Mouse (Mus musculus): ENCODE measurements around the gene AU021092.
A peak's percentile ranks its signal among the peaks of the same experiment; 100 is the strongest.
"Not testable (repeated sequence)": the region's sequence is repeated elsewhere in the genome, so short reads cannot be mapped to it uniquely, and the experiment has no call there.

AU021092 gene

GRCm38 (mm10) chr16:5222140-5222539 lies at the start of gene AU021092:
Gene AU021092, minus strand, starts transcription at chr16:5222299.
- DNase-seq: peak in 1 of 2 experiments; percentile 34

GRCm38 (mm10) chr16:5271411-5272035 lies 49.4 kb upstream of the AU021092 start:
- no peak for DNase-seq

- no peak for DNase-seq
These were observed 41.8 kb upstream of the AU021092 start for GRCm38 (mm10) chr16:5263926-5264325.

GRCm38 (mm10) chr16:5263156-5263555 lies 41.1 kb upstream of the AU021092 start:
- no peak for DNase-seq

- DNase-seq: peak; percentile 99
These were observed 33.8 kb upstream of the AU021092 start, which contains the start of gene Eef2kmt for GRCm38 (mm10) chr16:5255779-5256496. Gene Eef2kmt, minus strand, starts transcription at chr16:5255983.

GRCm38 (mm10) chr16:5255081-5255740 lies 33.1 kb upstream of the AU021092 start:
- peak in 1 of 2 experiments; percentile 15 for DNase-seq

- peak; percentile 84 to 90 for DNase-seq
These were observed 32.4 kb upstream of the AU021092 start for GRCm38 (mm10) chr16:5254346-5255025.

- DNase-seq: no peak
These were observed 30.2 kb upstream of the AU021092 start for GRCm38 (mm10) chr16:5252260-5252659.

- no peak for DNase-seq
These were observed 28.8 kb upstream of the AU021092 start for GRCm38 (mm10) chr16:5250891-5251290.

GRCm38 (mm10) chr16:5244411-5244810 lies 22.3 kb upstream of the AU021092 start:
- peak; percentile 72 to 76 for DNase-seq

GRCm38 (mm10) chr16:5242882-5243281 lies 20.8 kb upstream of the AU021092 start:
- DNase-seq: no peak

GRCm38 (mm10) chr16:5242355-5242754 lies 20.3 kb upstream of the AU021092 start:
- no peak for DNase-seq

- peak; percentile 94 to 96 for DNase-seq
These were observed 11.6 kb upstream of the AU021092 start, which contains the start of gene Alg1 for GRCm38 (mm10) chr16:5233418-5234313. Gene Alg1, plus strand, starts transcription at chr16:5233621.

- no peak for DNase-seq
These were observed 10.9 kb upstream of the AU021092 start for GRCm38 (mm10) chr16:5232982-5233381.

- DNase-seq: not testable (repeated sequence)
These were observed 6.0 kb upstream of the AU021092 start for GRCm38 (mm10) chr16:5228103-5228502.

GRCm38 (mm10) chr16:5227501-5227900 lies 5.4 kb upstream of the AU021092 start:
- DNase-seq: not testable (repeated sequence)

GRCm38 (mm10) chr16:5226534-5226933 lies 4.4 kb upstream of the AU021092 start:
- DNase-seq: peak; percentile 24 to 32

- DNase-seq: no peak
These were observed 696 bp downstream of the AU021092 start for GRCm38 (mm10) chr16:5221403-5221802.

GRCm38 (mm10) chr16:5217341-5218133 lies 4.6 kb downstream of the AU021092 start:
- peak; percentile 24 to 28 for DNase-seq

- DNase-seq: no peak
These were observed 5.4 kb downstream of the AU021092 start for GRCm38 (mm10) chr16:5216686-5217085.

GRCm38 (mm10) chr16:5214126-5214525 lies 8.0 kb downstream of the AU021092 start:
- DNase-seq: no peak
